Mouse (Mus musculus) gonadal fat pad, adult 2 months (tissue): ENCODE data around the gene Carmil1. TPM values are rescaled to one million over a fixed set of nuclear protein-coding genes. Genes with fewer than 3 reads are reported as not detected.

Experiments used
- DNase-seq: peaks from one replicate; pipeline ENCODE4 v3.0.0-alpha.2; 2012; ENCODE audit warnings: low read depth
- polyA plus RNA-seq: library from polyadenylated mRNA; depleted of rRNA; stranded (reverse); fragments of >200 nt; gene quantifications from 2 replicates; pipeline ENCODE4 v1.2.3, GENCODE M21; 2012; rRNA removed

Carmil1 gene
- 11.2 and 18.8 TPM in 2 replicates for polyA plus RNA-seq

DNA sequence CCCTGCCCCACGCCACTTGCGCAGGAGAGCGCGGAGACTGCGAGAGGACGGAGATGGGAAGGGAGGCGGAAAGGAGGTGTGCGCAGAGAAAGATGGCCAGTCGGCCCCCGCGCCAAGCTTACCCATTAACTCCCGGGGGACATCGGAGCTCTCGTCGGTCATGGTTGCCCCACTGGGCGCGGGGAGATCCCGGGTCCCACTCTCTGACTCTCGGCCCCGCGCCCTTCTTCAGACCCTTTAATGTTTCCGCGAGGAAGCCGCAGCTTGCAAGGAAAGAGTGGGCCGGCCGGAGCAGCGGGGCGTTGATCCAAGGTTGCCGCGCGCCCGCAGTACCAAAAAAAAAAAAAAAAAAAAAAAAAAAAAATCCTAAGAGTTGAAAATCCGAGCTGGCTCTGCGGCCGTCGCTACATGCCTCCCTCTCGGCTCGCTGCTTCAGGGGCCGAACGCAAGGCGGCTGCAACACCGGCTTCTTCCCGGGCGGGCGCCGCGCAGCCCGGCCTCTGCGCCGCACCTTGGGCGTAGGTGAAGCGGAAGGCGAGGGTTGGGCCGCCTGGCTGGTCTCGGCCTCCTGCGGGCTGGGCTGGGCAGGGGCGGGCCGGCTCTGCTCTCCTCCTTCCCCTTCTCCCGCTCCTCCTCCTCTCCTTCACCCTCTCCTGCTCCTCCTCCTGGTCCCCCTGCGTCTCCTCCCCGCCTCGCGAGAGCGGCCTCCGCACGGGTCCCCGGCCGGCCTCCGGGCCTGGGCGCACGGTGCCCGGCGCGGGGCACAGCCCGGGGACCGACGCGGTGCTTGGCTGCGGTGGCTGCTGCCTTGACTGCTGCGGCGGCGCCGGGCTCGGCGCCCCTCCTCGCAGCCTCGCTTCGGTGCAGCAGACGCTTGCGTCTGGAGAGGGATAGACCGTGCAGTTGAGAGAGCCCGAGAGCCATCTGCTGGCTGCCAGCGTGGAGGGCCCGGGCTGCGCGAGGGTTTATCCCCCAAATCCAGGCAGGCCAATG lies at the start of gene Carmil1:
Gene Carmil1 (minus strand): TSS at position 357 of the 993 bp plus-strand sequence.
- DNase-seq, result no peak

- no peak for DNase-seq
These were observed 49.5 kb upstream of the Carmil1 start for GRCm38 (mm10) chr13:24330128-24330527.

DNA sequence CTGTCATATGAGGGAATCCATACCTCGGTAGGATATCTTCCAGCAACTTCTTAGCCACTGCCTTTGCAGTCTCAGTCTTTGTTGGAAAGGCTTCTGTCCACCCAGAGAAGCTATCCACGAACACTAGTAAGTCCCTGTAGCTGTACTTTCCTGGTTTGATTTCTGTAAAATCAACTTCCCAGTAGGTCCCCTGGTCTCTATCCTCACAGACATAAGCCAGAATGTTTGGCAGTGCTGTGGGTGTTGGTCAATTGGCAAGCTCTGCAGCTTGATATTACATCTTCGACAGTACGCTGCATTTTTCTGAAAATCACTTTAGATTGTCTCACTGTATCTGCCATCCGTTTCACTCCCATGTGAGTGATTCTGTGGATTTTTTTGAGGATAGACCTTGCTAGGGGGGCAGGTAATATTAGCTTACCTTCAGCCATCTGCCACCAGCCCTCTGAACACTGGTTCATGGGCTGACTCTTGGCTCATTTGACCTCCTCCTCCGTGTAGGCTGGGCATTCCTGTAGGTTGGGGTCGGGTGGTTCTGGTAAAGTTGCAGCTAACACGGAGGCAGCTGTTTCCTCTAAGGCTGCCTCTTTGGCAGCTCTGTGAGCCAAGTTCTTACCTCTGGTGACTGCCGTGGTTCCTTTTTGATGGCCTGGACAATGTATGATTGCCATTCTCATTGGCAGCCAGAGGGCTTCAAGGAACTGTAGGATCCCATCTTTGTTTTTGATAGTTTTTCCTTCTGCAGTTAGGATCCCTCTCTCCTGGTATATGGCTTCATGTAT lies 47.6 kb upstream of the Carmil1 start:
- no peak for DNase-seq

DNA sequence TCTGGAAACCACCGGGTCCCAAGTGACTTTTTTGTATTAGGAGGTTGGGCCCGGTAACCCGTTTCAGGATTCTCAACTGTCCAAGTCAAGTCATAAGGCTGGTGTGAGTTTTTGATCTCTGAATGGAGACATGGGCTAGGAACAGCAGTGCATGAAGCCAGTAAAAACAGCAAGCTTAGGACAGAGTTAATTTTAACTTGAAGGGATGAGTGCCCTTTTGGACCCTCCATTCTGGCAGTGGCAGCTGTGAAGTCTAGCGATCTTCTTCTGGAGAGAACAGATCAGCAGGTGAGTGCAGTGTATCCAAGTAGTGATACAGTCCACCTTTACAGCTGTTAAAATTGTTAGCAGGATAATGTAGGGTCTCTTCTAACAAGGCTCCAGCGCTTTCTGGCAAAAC lies 46.6 kb upstream of the Carmil1 start, which contains the start of gene Cmah:
Gene Cmah (plus strand): TSS at position 204 of the 400 bp plus-strand sequence.
- no peak for DNase-seq

GRCm38 (mm10) chr13:24321313-24321712 lies 40.7 kb upstream of the Carmil1 start:
- no peak for DNase-seq

DNA sequence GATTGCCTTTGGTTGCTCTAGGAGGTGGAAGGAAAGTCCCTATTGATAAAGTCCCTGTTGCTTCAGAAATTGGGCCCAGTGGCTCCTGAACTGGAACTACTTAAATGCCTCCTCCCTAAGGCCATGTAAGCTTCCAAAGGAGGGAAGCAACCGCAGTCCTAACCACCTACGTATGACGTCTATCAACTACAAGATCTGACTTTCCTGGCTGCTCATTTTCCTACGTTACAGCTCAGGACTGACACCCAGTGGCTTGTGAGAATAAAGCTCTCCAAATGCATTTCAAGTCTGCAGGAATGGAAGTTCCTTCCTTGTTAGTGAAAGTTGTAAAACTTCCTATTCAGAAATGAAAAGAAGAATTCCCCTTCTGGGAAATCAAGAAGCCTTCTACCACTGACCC lies 38.0 kb upstream of the Carmil1 start:
- DNase-seq, result peak; percentile 59

DNA sequence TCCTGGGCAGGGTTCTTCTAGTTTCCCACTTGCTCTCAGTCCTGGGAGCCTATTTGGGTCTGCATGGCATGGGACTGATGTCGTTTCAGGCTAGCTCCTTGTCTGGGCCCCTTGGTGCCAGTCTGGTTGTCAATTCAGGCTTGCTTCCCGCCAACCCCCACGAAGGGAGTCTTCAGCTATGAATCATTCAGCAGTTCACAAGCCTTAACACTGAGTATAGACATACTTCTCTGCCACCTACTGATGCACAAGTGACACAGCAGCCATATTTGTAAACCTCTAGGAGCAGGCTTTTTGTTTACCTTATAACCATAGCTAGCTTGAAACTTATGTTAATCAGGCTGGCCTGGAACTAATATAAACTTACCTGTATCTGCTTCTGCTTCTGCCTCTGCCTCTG lies 36.0 kb upstream of the Carmil1 start:
- no peak for DNase-seq

GRCm38 (mm10) chr13:24311011-24311940 lies 30.7 kb upstream of the Carmil1 start:
- DNase-seq, result no peak

- no peak for DNase-seq
These were observed 25.7 kb upstream of the Carmil1 start for GRCm38 (mm10) chr13:24306248-24306647.

- no peak for DNase-seq
These were observed 24.9 kb upstream of the Carmil1 start for GRCm38 (mm10) chr13:24305486-24305885.

DNA sequence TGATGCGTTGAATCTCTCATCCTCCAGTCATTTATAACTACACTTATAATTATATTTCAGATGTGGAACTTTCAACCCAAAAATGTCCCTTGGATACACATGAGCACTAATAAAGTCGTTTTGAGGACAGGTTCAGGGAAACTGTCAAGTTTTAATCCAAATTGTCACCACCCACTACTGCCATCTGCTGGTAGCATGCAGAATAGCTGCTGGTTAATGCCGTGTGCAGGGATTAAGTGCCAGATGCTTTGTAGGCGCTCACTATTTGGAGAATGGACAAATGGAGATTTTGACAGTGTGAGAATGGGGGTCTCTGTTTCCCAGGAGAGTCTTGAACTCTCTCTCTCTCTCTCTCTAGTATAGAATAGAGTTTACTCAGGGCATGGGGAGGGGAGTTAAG lies 16.7 kb upstream of the Carmil1 start:
- no peak for DNase-seq

GRCm38 (mm10) chr13:24287381-24287780 lies 6.8 kb upstream of the Carmil1 start:
- DNase-seq, result no peak

DNA sequence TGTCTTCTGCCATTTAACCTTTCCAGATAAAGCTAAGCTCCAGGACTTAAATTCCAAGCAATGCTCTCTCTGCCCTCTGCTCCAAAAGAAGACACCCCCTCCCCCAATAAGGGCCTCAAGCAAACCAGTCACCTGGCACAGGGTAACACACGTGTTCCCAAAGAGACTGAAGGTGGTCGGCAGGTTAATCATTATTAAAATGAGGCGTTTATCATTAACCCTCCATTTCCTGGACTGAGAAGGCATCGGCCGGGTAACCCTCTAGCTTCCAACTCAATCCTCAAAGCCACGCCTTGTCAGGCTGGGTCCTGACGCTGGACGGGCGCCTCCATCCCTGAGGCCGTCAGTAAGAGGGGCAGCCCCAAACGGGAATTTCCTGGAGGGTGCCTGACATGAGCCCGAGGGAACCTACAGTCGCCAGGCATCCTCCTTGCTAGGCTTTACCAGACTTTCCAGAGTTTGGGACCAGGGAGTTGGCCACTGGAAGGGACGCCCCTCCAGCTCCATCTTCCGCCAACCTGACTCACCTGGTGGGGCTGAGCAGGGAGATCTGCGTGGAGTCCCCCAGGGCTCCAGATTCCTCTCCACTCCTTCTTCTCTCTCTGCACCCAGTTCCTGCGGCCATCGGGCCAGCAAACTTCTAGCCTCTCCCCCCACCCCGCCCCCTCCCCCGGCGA lies 695 bp downstream of the Carmil1 start:
- no peak for DNase-seq

GRCm38 (mm10) chr13:24279407-24279761 lies 1.2 kb downstream of the Carmil1 start:
- DNase-seq, result no peak

DNA sequence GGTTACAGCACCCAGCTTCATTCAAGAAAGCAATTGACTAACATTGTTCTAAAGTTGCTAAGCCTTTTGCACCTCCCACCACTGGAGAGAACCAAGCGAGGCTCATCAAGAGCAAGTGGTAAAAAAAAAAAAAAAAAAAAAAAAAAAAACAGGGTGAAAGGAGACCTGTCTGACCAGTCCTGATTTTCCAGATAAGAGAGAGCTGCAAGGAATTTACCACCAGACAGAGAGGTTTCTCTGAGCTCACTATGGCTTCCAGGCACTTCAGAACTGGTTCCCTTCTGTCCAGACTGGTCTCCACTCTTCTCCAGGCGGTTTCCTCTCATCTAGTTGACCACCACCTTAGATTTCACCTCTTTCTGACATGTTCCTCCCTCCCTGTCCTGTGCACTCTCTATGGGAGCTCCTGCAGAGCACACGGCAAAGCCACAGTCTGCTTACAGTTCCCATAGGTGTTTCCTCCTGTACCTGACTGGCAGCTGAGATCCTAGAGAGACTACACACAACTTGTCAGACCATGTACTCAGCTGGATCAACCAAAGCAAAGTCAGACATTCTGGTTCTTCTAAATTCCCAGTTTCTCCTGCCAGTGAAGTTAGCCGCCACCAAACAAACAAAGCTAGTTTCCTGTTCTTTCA lies 7.7 kb downstream of the Carmil1 start:
- no peak for DNase-seq

DNA sequence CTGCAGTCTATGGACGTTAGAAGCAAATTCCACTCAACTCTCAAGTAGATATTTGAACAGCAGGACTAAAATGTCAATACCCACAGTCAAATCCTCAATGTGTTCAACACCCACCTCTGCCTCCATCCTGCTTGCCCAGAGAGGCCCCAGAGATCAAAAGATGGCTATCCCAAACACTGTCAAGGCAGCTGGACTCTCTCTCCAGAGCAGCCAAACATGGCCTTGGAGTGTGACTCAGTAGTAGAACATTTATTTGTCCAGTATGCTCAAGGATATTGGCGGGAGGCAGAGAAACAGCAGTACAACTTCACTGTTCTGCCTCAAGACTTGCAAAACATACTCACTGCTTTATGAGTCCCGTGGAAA lies 11.5 kb downstream of the Carmil1 start:
- no peak for DNase-seq

- no peak for DNase-seq
These were observed 12.1 kb downstream of the Carmil1 start for GRCm38 (mm10) chr13:24268355-24269099.

DNA sequence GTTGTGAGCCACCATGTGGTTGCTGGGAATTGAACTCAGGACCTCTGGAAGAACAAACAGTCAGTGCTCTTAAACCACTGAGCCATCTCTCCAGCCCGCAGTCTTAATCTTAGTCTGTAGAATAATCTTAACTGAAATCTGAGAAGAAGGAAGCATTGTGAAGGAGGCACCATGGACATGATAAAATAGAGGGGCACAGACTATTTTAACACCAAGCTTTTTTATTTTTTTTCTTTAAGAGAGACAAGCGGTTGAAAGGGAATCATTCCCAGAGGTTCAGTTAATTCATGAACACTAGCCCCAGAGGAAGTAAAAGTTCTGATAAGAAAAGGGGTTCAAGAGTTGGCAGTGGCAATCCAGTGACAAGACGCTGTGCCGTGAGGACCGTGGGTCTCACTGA lies 15.8 kb downstream of the Carmil1 start:
- no peak for DNase-seq

- no peak for DNase-seq
These were observed 17.0 kb downstream of the Carmil1 start for GRCm38 (mm10) chr13:24263560-24263959.
